Mouse (Mus musculus): Measurements from ENCODE around the gene Emc6. TPM values are rescaled to one million over a fixed set of nuclear protein-coding genes. Genes with fewer than 3 reads are reported as not detected.

Gene Emc6
- polyA plus RNA-seq, 1 experiment from 2014 or later: 134 TPM

DNA sequence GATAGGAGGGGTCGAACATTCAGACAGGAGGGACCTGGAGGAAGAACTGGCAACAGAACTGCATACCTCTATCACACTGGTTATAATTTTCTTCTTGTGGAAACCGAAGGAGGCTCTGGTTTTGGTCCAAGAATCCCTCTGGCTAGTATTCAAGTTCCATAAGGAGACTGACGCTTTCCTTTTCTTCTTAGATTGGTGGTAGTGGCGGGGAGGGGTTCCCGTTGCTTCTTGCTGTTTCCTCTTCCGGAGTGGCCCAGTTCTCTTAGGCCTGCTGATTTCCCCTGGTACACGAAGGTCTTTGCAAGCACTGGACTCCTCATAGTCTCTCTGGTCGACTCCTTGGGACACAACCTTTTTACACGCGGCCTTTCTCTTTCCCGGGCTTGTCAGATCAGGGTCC lies 39.7 kb downstream of the Emc6 start:
- Histone ChIP-seq H3K9me3 (peaks cover 24% of the 10 kb centered on the region), H3K4me3 (peak overlapping the region; percentile 86), H3K27me3 (ENCODE audit: insufficient read depth, poor library complexity, severe bottlenecking) (no peaks in the 10 kb centered on the region), H3K4me1 (replicated peaks) (peaks cover 44% of the 10 kb centered on the region), H3K36me3 (peaks cover 44% of the 10 kb centered on the region), H3K27ac (peak overlapping the region; percentile 92)
- WGBS: 54% methylated on average over 11 of the region's 11 CpGs
- DNase-seq (ENCODE audit: low spot score): no peak

DNA sequence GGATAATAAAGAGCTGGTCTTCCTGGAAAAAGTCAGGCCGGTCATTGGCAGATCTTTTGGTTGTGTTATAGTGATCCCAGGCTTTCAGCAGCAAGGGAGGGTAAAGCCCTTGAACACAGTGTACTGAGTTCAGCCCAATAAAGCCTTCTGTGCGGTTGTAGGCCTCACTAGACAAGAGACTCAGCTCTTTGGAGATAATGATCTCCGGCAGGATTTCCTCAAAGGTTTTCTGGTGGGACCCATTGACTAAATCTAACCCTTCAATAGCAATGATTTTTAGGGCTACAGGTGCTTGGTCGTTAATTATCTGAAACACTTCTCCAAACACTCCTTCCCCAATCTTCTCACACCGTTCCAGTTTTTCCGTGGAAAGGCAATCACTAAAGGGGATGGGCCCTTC lies 40.2 kb downstream of the Emc6 start:
- Histone ChIP-seq H3K4me3 (peak overlapping the region; percentile 86), H3K36me3 (peaks cover 49% of the 10 kb centered on the region), H3K9me3 (peaks cover 25% of the 10 kb centered on the region), H3K27ac (no peak overlapping the region), H3K27me3 (ENCODE audit: insufficient read depth, poor library complexity, severe bottlenecking) (no peaks in the 10 kb centered on the region), H3K4me1 (replicated peaks) (peaks cover 44% of the 10 kb centered on the region)
- 95% methylated on average over 6 of the region's 6 CpGs for WGBS
- DNase-seq (ENCODE audit: low spot score): no peak

GRCm38 (mm10) chr11:73134222-73134621 lies 42.6 kb downstream of the Emc6 start:
- no peak overlapping the region for H3K27ac ChIP-seq
- H3K36me3 ChIP-seq: peaks cover 73% of the 10 kb centered on the region
- DNase-seq (ENCODE audit: low spot score): no peak
- no peaks in the 10 kb centered on the region for H3K27me3 ChIP-seq (ENCODE audit: insufficient read depth, poor library complexity, severe bottlenecking)
- H3K4me1 ChIP-seq (replicated peaks): peaks cover 44% of the 10 kb centered on the region
- WGBS: 89% methylated on average over 5 of the region's 5 CpGs
- peak overlapping the region; percentile 86 for H3K4me3 ChIP-seq
- peaks cover 25% of the 10 kb centered on the region for H3K9me3 ChIP-seq

DNA sequence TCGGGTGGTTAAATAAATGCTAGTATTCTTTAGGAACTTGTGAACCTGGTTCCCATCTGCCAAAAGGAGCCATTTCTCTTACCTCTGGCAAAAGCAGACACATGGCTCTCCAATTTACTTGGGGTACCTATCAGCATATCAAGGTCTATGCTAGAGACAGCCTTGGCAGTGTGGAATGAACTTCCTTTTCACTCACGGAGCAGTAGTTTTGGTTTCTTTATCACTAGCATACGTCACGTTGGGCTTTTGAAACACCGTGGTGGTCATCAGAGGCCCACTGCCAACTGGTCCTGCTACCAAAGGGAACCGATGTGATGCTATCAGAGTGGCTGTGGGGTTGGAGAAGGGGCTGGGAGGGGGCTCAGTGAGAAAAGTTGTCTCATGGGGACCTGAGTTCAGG lies 43.8 kb downstream of the Emc6 start:
- no peak overlapping the region for H3K27ac ChIP-seq
- H3K4me1 ChIP-seq (replicated peaks): peaks cover 39% of the 10 kb centered on the region
- H3K36me3 ChIP-seq: peaks cover 78% of the 10 kb centered on the region
- H3K4me3 ChIP-seq: no peak overlapping the region
- 95% methylated on average over 6 of the region's 6 CpGs for WGBS
- H3K27me3 ChIP-seq (ENCODE audit: insufficient read depth, poor library complexity, severe bottlenecking): no peaks in the 10 kb centered on the region
- DNase-seq (ENCODE audit: low spot score): no peak
- peaks cover 25% of the 10 kb centered on the region for H3K9me3 ChIP-seq

DNA sequence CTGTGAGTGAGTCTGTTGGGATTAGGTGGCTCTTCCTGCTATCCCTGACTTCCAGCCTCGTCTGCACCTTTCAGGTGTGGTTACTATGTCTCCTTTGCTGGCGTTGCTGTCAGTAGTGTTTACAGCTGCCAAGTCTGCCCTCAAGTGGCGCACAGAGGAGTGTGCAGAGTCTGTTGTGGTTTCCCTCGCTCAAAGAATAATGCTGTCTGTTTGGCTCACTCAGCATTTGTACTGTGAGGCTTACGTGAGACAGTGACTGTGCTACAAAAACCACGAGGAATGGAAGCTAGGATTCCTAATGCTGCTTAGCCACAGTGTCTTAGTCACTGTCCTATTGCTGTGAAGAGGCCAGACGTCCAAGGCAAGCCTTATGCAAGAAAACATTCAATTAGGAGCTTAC lies 45.8 kb downstream of the Emc6 start:
- 85% methylated on average over 7 of the region's 7 CpGs for WGBS
- DNase-seq (ENCODE audit: low spot score): no peak
- Histone ChIP-seq H3K9me3 (peaks cover 20% of the 10 kb centered on the region), H3K36me3 (peaks cover 91% of the 10 kb centered on the region), H3K4me1 (replicated peaks) (peaks cover 21% of the 10 kb centered on the region), H3K27me3 (ENCODE audit: insufficient read depth, poor library complexity, severe bottlenecking) (no peaks in the 10 kb centered on the region), H3K4me3 (no peak overlapping the region), H3K27ac (no peak overlapping the region)

- Histone ChIP-seq H3K4me1 (replicated peaks) (no peaks in the 10 kb centered on the region), H3K36me3 (peaks cover 78% of the 10 kb centered on the region), H3K9me3 (no peaks in the 10 kb centered on the region), H3K4me3 (no peak overlapping the region), H3K27ac (no peak overlapping the region), H3K27me3 (ENCODE audit: insufficient read depth, poor library complexity, severe bottlenecking) (no peaks in the 10 kb centered on the region)
- DNase-seq (ENCODE audit: low spot score): no peak
- 93% methylated on average over 6 of the region's 6 CpGs for WGBS
Measured at GRCm38 (mm10) chr11:73126495-73126894, 50.3 kb downstream of the Emc6 start.

Other genes starting within 250 kb of the Emc6 start
- 1.4 and 1.6 TPM in 2 replicates for gene Atp2a3, start 215.9 kb downstream of the Emc6 start, polyA plus RNA-seq (2016; fragmentation: Nextera tagmentation; extraction: Ambion mirVana)
- gene P2rx1, start 177.9 kb downstream of the Emc6 start, polyA plus RNA-seq (2016; fragmentation: Nextera tagmentation; extraction: Ambion mirVana): 0.83 and 1.8 TPM in 2 replicates
- gene Camkk1, start 158.0 kb downstream of the Emc6 start, polyA plus RNA-seq (2016; fragmentation: Nextera tagmentation; extraction: Ambion mirVana): 5.8 and 6.6 TPM in 2 replicates
- 10.5 and 12.4 TPM in 2 replicates for gene Ncbp3, start 129.3 kb downstream of the Emc6 start, polyA plus RNA-seq (2016; fragmentation: Nextera tagmentation; extraction: Ambion mirVana)
- gene Itgae, start 86.5 kb downstream of the Emc6 start, polyA plus RNA-seq (2016; fragmentation: Nextera tagmentation; extraction: Ambion mirVana): 0.35 and 0.47 TPM in 2 replicates
- 19.8 and 24.2 TPM in 2 replicates for gene Haspin, start 38.7 kb downstream of the Emc6 start, polyA plus RNA-seq (2016; fragmentation: Nextera tagmentation; extraction: Ambion mirVana)
- 0.10 and 0.32 TPM in 2 replicates for gene P2rx5, start 16.6 kb downstream of the Emc6 start, polyA plus RNA-seq (2016; fragmentation: Nextera tagmentation; extraction: Ambion mirVana)
- 207 and 237 TPM in 2 replicates for gene Tax1bp3, start within 50 bp of the Emc6 start, polyA plus RNA-seq (2016; fragmentation: Nextera tagmentation; extraction: Ambion mirVana)
- gene Ctns, start 22.0 kb upstream of the Emc6 start, polyA plus RNA-seq (2016; fragmentation: Nextera tagmentation; extraction: Ambion mirVana): 15.4 and 19.9 TPM in 2 replicates
- gene Shpk, start 22.4 kb upstream of the Emc6 start, polyA plus RNA-seq (2016; fragmentation: Nextera tagmentation; extraction: Ambion mirVana): 1.1 and 1.7 TPM in 2 replicates
- gene Trpv1, start 57.3 kb upstream of the Emc6 start, polyA plus RNA-seq (2016; fragmentation: Nextera tagmentation; extraction: Ambion mirVana): not detected in 2 replicates
- gene Trpv3, start 90.4 kb upstream of the Emc6 start, polyA plus RNA-seq (2016; fragmentation: Nextera tagmentation; extraction: Ambion mirVana): 0.09 TPM in 1 of 2 replicates, not detected in the other
- 0.25 TPM in 1 of 2 replicates, not detected in the other for gene Aspa, start 152.6 kb upstream of the Emc6 start, polyA plus RNA-seq (2016; fragmentation: Nextera tagmentation; extraction: Ambion mirVana)
- gene Gm49340, start 152.7 kb upstream of the Emc6 start, polyA plus RNA-seq (2016; fragmentation: Nextera tagmentation; extraction: Ambion mirVana): not detected in 2 replicates
- not detected in 2 replicates for gene Spata22, start 152.7 kb upstream of the Emc6 start, polyA plus RNA-seq (2016; fragmentation: Nextera tagmentation; extraction: Ambion mirVana)
- gene Olfr20, start 173.7 kb upstream of the Emc6 start, polyA plus RNA-seq (2016; fragmentation: Nextera tagmentation; extraction: Ambion mirVana): not detected in 2 replicates
- not detected in 2 replicates for gene Olfr376, start 194.2 kb upstream of the Emc6 start, polyA plus RNA-seq (2016; fragmentation: Nextera tagmentation; extraction: Ambion mirVana)
- gene Olfr1, start 222.6 kb upstream of the Emc6 start, polyA plus RNA-seq (2016; fragmentation: Nextera tagmentation; extraction: Ambion mirVana): not detected in 2 replicates

Data from hindbrain, embryonic 10.5 days (tissue).